Comparison of ENCODE assay signal across 9 mouse cellular contexts in the genomic region with DNA sequence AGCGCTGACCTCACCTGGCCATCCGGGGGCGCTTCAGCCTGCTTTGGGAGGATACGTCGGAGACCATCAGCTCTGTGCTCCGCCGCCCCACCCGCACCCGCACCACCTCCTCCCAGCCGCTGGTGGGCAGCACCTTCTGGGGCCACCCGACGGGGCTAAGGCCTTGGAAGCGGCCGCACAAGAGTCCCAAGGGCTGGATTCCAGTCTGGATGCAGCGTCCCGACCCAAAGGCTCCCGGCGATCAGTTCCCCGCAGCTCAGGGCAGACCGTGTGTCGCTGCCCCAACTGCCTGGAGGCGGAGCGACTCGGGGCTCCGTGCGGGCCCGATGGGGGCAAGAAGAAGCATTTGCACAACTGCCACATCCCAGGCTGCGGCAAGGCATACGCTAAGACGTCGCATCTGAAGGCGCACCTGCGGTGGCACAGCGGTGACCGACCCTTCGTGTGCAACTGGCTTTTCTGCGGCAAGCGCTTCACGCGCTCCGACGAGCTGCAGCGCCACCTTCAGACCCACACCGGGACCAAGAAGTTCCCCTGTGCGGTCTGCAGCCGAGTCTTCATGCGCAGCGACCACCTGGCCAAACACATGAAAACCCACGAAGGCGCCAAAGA. TPM values are rescaled to one million over a fixed set of nuclear protein-coding genes. Genes with fewer than 3 reads are reported as not detected.
DNase-seq lines count a peak whose midpoint lies in the region; ATAC-seq lines count a peak whose summit lies in the region.
"Had no signal": no experiment of that assay in that cellular context is flagged by ENCODE, and none has a peak within 500 bp of the region (broad histone marks: within the 10 kb centered on the region; RNA-seq: fewer than 3 reads in every experiment).

No protein-coding gene starts in this region.

- ATAC-seq in hindbrain, embryonic 14.5 days (ENCODE audit: low FRiP score): peak; percentile 25; the same call in 1 of the 2 replicates
- peak; percentile 74 for ATAC-seq in megakaryocyte, adult 5-6 weeks (ENCODE audit: poor library complexity, severe bottlenecking)

- H3K4me3 ChIP-seq in hindbrain, embryonic 14.5 days (replicated peaks; ENCODE audit: low read length): peak overlapping the region; percentile 46

- 0% methylated on average over 49 of the region's 50 CpGs for WGBS in hindbrain, embryonic 14.5 days

- peaks cover 85% of the 10 kb centered on the region for H3K27me3 ChIP-seq in hindbrain, embryonic 14.5 days (ENCODE audit: control insufficient read depth, insufficient read depth, low read length)

- peak overlapping the region; percentile 73 for H3K4me2 ChIP-seq in hindbrain, embryonic 14.5 days (replicated peaks)

- H3K4me1 ChIP-seq in hindbrain, embryonic 14.5 days (replicated peaks; ENCODE audit: control insufficient read depth, insufficient read depth, low read length): peaks cover 12% of the 10 kb centered on the region; the same call in 1 of the 2 replicates

- peak overlapping the region; percentile 64 for H3K9ac ChIP-seq in hindbrain, embryonic 14.5 days

- no peaks in the 10 kb centered on the region for H3K36me3 ChIP-seq in hindbrain, embryonic 14.5 days (replicated peaks; ENCODE audit: control insufficient read depth, insufficient read depth)

- H3K9me3 ChIP-seq in hindbrain, embryonic 14.5 days (ENCODE audit: control insufficient read depth, low read length): no peaks in the 10 kb centered on the region

- no peak overlapping the region for H3K27ac ChIP-seq in hindbrain, embryonic 14.5 days
- H3K27ac ChIP-seq: macrophage had no signal

- DNase-seq in WW6 (ENCODE audit: low read depth, low spot score): peak; percentile 93
- DNase-seq in cerebellum, postnatal 25 days: peak; percentile 80 to 87
- peak; percentile 73 for DNase-seq in gastrocnemius, adult 18-20 months (ENCODE audit: low spot score)
- DNase-seq in hindbrain, embryonic 14.5 days (ENCODE audit: low spot score): peak; percentile 68
- peak; percentile 32 to 58 for DNase-seq in left cerebral cortex, adult 8-10 months (ENCODE audit: low spot score in 2 of 2)
- peak; percentile 83 for DNase-seq in retina, postnatal 1 day
- DNase-seq in urinary bladder, postnatal 14 days (ENCODE audit: low spot score): peak; percentile 71

RNA-seq across cellular contexts. Expression of gene Scrn2, which starts 7.8 kb away (rescaled TPM):
- 10 to 100 TPM; 13.1 to 13.2 TPM for total RNA-seq in gastrocnemius, adult 18-20 months (2021)
- polyA plus RNA-seq in hindbrain, embryonic 14.5 days (2014; fragmentation: Nextera tagmentation; extraction: Ambion mirVana): 11.5 and 12.7 TPM in 2 replicates
- 1 to 10 TPM; 5.0 to 6.1 (median 5.4) TPM for total RNA-seq in left cerebral cortex, adult 8-10 months (2022)
- 0.48 and 1.4 TPM in 2 replicates for total RNA-seq in megakaryocyte, adult 5-6 weeks (2015)
- 5.1 and 5.4 TPM in 2 replicates for total RNA-seq in megakaryocyte, adult 5-6 weeks (2017)

RNA-seq across cellular contexts. Expression of gene Sp6, which starts 8.8 kb away (rescaled TPM):
- under 1 TPM; 0.09 to 0.14 TPM for total RNA-seq in gastrocnemius, adult 18-20 months (2021)
- 0.09 and 0.16 TPM in 2 replicates for polyA plus RNA-seq in hindbrain, embryonic 14.5 days (2014; fragmentation: Nextera tagmentation; extraction: Ambion mirVana)
- total RNA-seq in left cerebral cortex, adult 8-10 months (2022): 1 to 10 TPM; 1.1 to 2.0 (median 1.3) TPM
- total RNA-seq in megakaryocyte, adult 5-6 weeks (2015): 0.13 TPM in 1 of 2 replicates, not detected in the other
- not detected in 2 replicates for total RNA-seq in megakaryocyte, adult 5-6 weeks (2017)
- polyA plus RNA-seq: macrophage had no signal

RNA-seq across cellular contexts. Expression of gene Lrrc46, which starts 19.2 kb away (rescaled TPM):
- under 1 TPM in 1 of 2 experiments, not detected in 1; 0.16 TPM for total RNA-seq in gastrocnemius, adult 18-20 months (2021)
- 2.6 and 4.3 TPM in 2 replicates for polyA plus RNA-seq in hindbrain, embryonic 14.5 days (2014; fragmentation: Nextera tagmentation; extraction: Ambion mirVana)
- total RNA-seq in left cerebral cortex, adult 8-10 months (2022): under 1 TPM in 3 of 4 experiments, not detected in 1; 0.28 to 0.91 (median 0.72) TPM
- 0.55 and 0.80 TPM in 2 replicates for total RNA-seq in megakaryocyte, adult 5-6 weeks (2015)
- not detected in 2 replicates for total RNA-seq in megakaryocyte, adult 5-6 weeks (2017)

RNA-seq across cellular contexts. Expression of gene Mrpl10, which starts 19.4 kb away (rescaled TPM):
- 10 to 100 TPM; 41.4 to 45.6 TPM for total RNA-seq in gastrocnemius, adult 18-20 months (2021)
- 60.5 TPM in 2 replicates for polyA plus RNA-seq in hindbrain, embryonic 14.5 days (2014; fragmentation: Nextera tagmentation; extraction: Ambion mirVana)
- 10 to 100 TPM; 72.0 to 83.9 (median 75.5) TPM for total RNA-seq in left cerebral cortex, adult 8-10 months (2022)
- 28.4 and 28.6 TPM in 2 replicates for total RNA-seq in megakaryocyte, adult 5-6 weeks (2015)
- total RNA-seq in megakaryocyte, adult 5-6 weeks (2017): 18.6 and 19.7 TPM in 2 replicates

RNA-seq across cellular contexts. Expression of gene Osbpl7, which starts 28.4 kb away (rescaled TPM):
- total RNA-seq in gastrocnemius, adult 18-20 months (2021): 1 to 10 TPM; 2.5 to 2.9 TPM
- polyA plus RNA-seq in hindbrain, embryonic 14.5 days (2014; fragmentation: Nextera tagmentation; extraction: Ambion mirVana): 6.3 and 7.9 TPM in 2 replicates
- 10 to 100 TPM; 14.1 to 19.1 (median 15.4) TPM for total RNA-seq in left cerebral cortex, adult 8-10 months (2022)
- total RNA-seq in megakaryocyte, adult 5-6 weeks (2015): 5.3 and 6.5 TPM in 2 replicates
- total RNA-seq in megakaryocyte, adult 5-6 weeks (2017): 7.1 and 7.5 TPM in 2 replicates
